In genomic region chr14:74553636-74554035, GRCm38 (mm10) we compare ENCODE assay signal across 24 mouse cellular contexts.
DNase-seq lines count a peak whose midpoint lies in the region; ATAC-seq and TF ChIP-seq lines count a peak whose summit lies in the region.
"Had no signal": no experiment of that assay in that cellular context is flagged by ENCODE, and none has a peak within 500 bp of the region (broad histone marks: within the 10 kb centered on the region; RNA-seq: fewer than 3 reads in every experiment).

No protein-coding gene starts in this region.

- DNase-seq in heart, adult 18-20 months = peak; percentile 10 to 68
- DNase-seq in heart, postnatal 14 days = no peak
- DNase-seq in kidney, adult 2 months = peak; percentile 62
- no peak for DNase-seq in kidney, postnatal 25 days
- DNase-seq in R1 (ENCODE audit: low read depth, low spot score) = peak; percentile 5
- DNase-seq in hindbrain, embryonic 11.5 days (ENCODE audit: low spot score) = no peak
- no peak for DNase-seq in left cerebral cortex, adult 18-20 months (ENCODE audit: low spot score in 2 of 2)
- DNase-seq: adrenal gland, postnatal 36 days; cerebellum, adult 2 months; cerebellum, postnatal 36 days; gastrocnemius, postnatal 25 days; right cerebral cortex, postnatal 4 days; thymus, postnatal 14 days had no signal

- no peak for TF ChIP-seq CTCF in kidney, adult 2 months (conservative IDR thresholded peaks at IDR 0.05; ENCODE audit: insufficient read depth, insufficient read length, low read depth, low read length)

- 30% methylated on average over 1 of the region's 1 CpGs for WGBS in kidney, adult 2 months
- 73% methylated on average over 1 of the region's 1 CpGs for WGBS in lung, embryonic 16.5 days
- 77% methylated on average over 1 of the region's 1 CpGs for WGBS in hindbrain, embryonic 11.5 days

- H3K4me3 ChIP-seq in kidney, adult 2 months (ENCODE audit: insufficient read depth, low read depth, low read length) = no peak overlapping the region
- H3K4me3 ChIP-seq in lung, embryonic 16.5 days (ENCODE audit: low read length) = no peak overlapping the region
- H3K4me3 ChIP-seq in hindbrain, embryonic 11.5 days (ENCODE audit: low read depth, low read length) = no peak overlapping the region
- H3K4me3 ChIP-seq: erythroblast, embryonic 14.5 days; forebrain, embryonic 13.5 days; heart, embryonic 15.5 days; hindbrain, embryonic 15.5 days; intestine, embryonic 15.5 days; limb, embryonic 15.5 days; liver, embryonic 15.5 days; midbrain, embryonic 13.5 days; neural tube, embryonic 12.5 days had no signal

- no peak overlapping the region for H3K27ac ChIP-seq in kidney, adult 2 months (ENCODE audit: insufficient read depth, low read depth, low read length)
- H3K27ac ChIP-seq in lung, embryonic 16.5 days (ENCODE audit: low read length) = no peak overlapping the region
- no peak overlapping the region for H3K27ac ChIP-seq in hindbrain, embryonic 11.5 days (ENCODE audit: low read depth, low read length)
- H3K27ac ChIP-seq: forebrain, embryonic 13.5 days; heart, embryonic 15.5 days; hindbrain, embryonic 15.5 days; intestine, embryonic 15.5 days; limb, embryonic 15.5 days; liver, embryonic 15.5 days; midbrain, embryonic 13.5 days; neural tube, embryonic 12.5 days had no signal

- no peaks in the 10 kb centered on the region; the same call in 1 of the 2 replicates for H3K27me3 ChIP-seq in kidney, adult 2 months (replicated peaks; ENCODE audit: control insufficient read depth, insufficient read depth, low read length)
- no peaks in the 10 kb centered on the region for H3K27me3 ChIP-seq in lung, embryonic 16.5 days (ENCODE audit: control insufficient read depth, insufficient read depth, low read depth, low read length)
- no peaks in the 10 kb centered on the region for H3K27me3 ChIP-seq in hindbrain, embryonic 11.5 days (ENCODE audit: control insufficient read depth, insufficient read depth, low read length)
- H3K27me3 ChIP-seq: CH12.LX; forebrain, embryonic 13.5 days; heart, embryonic 15.5 days; hindbrain, embryonic 15.5 days; intestine, embryonic 15.5 days; limb, embryonic 15.5 days; liver, embryonic 15.5 days; midbrain, embryonic 13.5 days; neural tube, embryonic 12.5 days had no signal

- H3K9ac ChIP-seq in lung, embryonic 16.5 days (ENCODE audit: low read length) = no peak overlapping the region
- no peak overlapping the region for H3K9ac ChIP-seq in hindbrain, embryonic 11.5 days (ENCODE audit: low read depth, low read length)
- H3K9ac ChIP-seq: forebrain, embryonic 13.5 days; heart, embryonic 15.5 days; hindbrain, embryonic 15.5 days; intestine, embryonic 15.5 days; limb, embryonic 15.5 days; liver, embryonic 15.5 days; midbrain, embryonic 13.5 days; neural tube, embryonic 12.5 days had no signal

- no peaks in the 10 kb centered on the region for H3K36me3 ChIP-seq in kidney, adult 2 months (ENCODE audit: control insufficient read depth, insufficient read depth, low read length)
- no peaks in the 10 kb centered on the region for H3K36me3 ChIP-seq in lung, embryonic 16.5 days (ENCODE audit: control insufficient read depth, insufficient read depth, low read length)
- H3K36me3 ChIP-seq in hindbrain, embryonic 11.5 days (ENCODE audit: control insufficient read depth, insufficient read depth, low read length) = no peaks in the 10 kb centered on the region
- H3K36me3 ChIP-seq: heart, embryonic 15.5 days; hindbrain, embryonic 15.5 days; intestine, embryonic 15.5 days; limb, embryonic 15.5 days; liver, embryonic 15.5 days; midbrain, embryonic 13.5 days; neural tube, embryonic 12.5 days had no signal

- intact Hi-C loops in heart, postnatal 14 days (cut with DNase I) = no loop called here

- no peaks in the 10 kb centered on the region for H3K4me1 ChIP-seq in kidney, adult 2 months (ENCODE audit: control insufficient read depth, insufficient read depth, low read length)
- no peaks in the 10 kb centered on the region for H3K4me1 ChIP-seq in lung, embryonic 16.5 days (replicated peaks; ENCODE audit: control insufficient read depth, insufficient read depth, low read length)
- H3K4me1 ChIP-seq in hindbrain, embryonic 11.5 days (replicated peaks; ENCODE audit: control insufficient read depth, insufficient read depth, low read length) = no peaks in the 10 kb centered on the region
- H3K4me1 ChIP-seq: forebrain, embryonic 13.5 days; heart, embryonic 15.5 days; hindbrain, embryonic 15.5 days; intestine, embryonic 15.5 days; limb, embryonic 15.5 days; liver, embryonic 15.5 days; midbrain, embryonic 13.5 days; neural tube, embryonic 12.5 days had no signal

- no peaks in the 10 kb centered on the region for H3K9me3 ChIP-seq in lung, embryonic 16.5 days (ENCODE audit: control insufficient read depth, low read length)
- H3K9me3 ChIP-seq in hindbrain, embryonic 11.5 days (ENCODE audit: control insufficient read depth, low read length) = no peaks in the 10 kb centered on the region
- H3K9me3 ChIP-seq: forebrain, embryonic 13.5 days; heart, embryonic 15.5 days; hindbrain, embryonic 15.5 days; intestine, embryonic 15.5 days; limb, embryonic 15.5 days; liver, embryonic 15.5 days; midbrain, embryonic 13.5 days; neural tube, embryonic 12.5 days had no signal

- TF ChIP-seq POLR2A in kidney, adult 2 months (IDR thresholded peaks at IDR 0.05; ENCODE audit: low read depth, low read length) = no peak

- peak; percentile 88 for ATAC-seq in lung, embryonic 16.5 days (ENCODE audit: low read depth)
- ATAC-seq in hindbrain, embryonic 11.5 days (ENCODE audit: low FRiP score) = no peak
- ATAC-seq: forebrain, embryonic 13.5 days; intestine, embryonic 15.5 days; midbrain, embryonic 13.5 days had no signal

- H3K4me2 ChIP-seq in lung, embryonic 16.5 days (ENCODE audit: low read depth, low read length) = no peak overlapping the region
- H3K4me2 ChIP-seq in hindbrain, embryonic 11.5 days (replicated peaks; ENCODE audit: low read depth, low read length) = no peak overlapping the region
- H3K4me2 ChIP-seq: forebrain, embryonic 13.5 days; heart, embryonic 15.5 days; hindbrain, embryonic 15.5 days; intestine, embryonic 15.5 days; limb, embryonic 15.5 days; liver, embryonic 15.5 days; midbrain, embryonic 13.5 days; neural tube, embryonic 12.5 days had no signal

Comparison
In these comparisons a context has a peak if more than half of its experiments do, and no peak if none do; other contexts are left out.
1. DNase-seq: peak in heart, adult 18-20 months (2 of 2), kidney, adult 2 months (single experiment) and R1 (single experiment); none in heart, postnatal 14 days (0 of 2), kidney, postnatal 25 days (0 of 2), hindbrain, embryonic 11.5 days (single experiment) and left cerebral cortex, adult 18-20 months (0 of 2).